Mouse (Mus musculus) pancreas, adult 10 weeks (tissue): ENCODE data around the gene C1qtnf6. TPM values are rescaled to one million over a fixed set of nuclear protein-coding genes. Genes with fewer than 3 reads are reported as not detected.

Experiments used
- polyA plus RNA-seq: library from polyadenylated mRNA; stranded (reverse); fragments of 350-450 nt; fragmentation: Illumina TruSeq; extraction: RNeasy Lipid Tissue Mini Kit (QIAGEN cat#74804); gene quantifications from one replicate; pipeline ENCODE4 v1.2.3, GENCODE M21; 2015; ENCODE audit warnings: low read depth, low replicate concordance; ENCODE audit not compliant: insufficient read depth

C1qtnf6 gene
- polyA plus RNA-seq: 3.3 TPM

DNA sequence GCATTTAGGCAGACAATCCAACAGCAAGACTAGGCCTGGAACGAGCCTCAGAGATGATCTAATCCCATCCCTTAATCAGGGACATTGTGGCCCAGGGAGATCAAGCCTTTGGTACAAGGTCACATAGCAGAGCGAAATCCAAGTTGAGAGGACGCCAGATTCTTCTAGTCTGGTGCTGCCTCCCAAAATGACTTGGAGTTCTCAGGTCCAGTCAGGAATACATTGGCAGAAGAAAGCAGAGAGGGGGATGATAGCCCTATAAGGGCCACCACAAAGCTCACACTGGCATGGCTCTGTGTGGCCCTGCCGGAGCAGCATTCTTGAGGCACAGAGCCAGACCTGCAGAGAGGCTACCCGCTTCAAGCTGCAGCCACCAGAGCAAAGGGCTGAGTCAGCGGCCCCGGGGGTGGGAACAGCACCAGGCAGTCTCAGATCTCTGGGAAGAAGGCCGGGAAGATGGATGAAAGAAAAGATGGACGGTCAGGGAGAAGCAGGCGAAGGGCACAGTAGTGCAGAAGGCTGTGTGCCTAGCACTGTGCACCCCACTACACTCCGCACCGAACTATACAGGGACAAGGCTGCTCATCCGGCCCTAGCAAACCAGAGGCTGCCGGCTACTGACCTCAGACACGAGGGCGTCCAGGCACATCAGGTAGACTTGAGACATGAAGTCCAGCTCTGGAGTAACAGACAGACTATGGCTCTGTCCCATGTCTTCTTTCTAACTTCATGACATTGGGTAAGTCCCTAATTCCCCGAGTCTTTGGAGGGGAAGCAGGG lies at the start of gene C1qtnf6:
C1qtnf6 (minus strand) TSS at position 746 of the 780 bp plus-strand sequence.

DNA sequence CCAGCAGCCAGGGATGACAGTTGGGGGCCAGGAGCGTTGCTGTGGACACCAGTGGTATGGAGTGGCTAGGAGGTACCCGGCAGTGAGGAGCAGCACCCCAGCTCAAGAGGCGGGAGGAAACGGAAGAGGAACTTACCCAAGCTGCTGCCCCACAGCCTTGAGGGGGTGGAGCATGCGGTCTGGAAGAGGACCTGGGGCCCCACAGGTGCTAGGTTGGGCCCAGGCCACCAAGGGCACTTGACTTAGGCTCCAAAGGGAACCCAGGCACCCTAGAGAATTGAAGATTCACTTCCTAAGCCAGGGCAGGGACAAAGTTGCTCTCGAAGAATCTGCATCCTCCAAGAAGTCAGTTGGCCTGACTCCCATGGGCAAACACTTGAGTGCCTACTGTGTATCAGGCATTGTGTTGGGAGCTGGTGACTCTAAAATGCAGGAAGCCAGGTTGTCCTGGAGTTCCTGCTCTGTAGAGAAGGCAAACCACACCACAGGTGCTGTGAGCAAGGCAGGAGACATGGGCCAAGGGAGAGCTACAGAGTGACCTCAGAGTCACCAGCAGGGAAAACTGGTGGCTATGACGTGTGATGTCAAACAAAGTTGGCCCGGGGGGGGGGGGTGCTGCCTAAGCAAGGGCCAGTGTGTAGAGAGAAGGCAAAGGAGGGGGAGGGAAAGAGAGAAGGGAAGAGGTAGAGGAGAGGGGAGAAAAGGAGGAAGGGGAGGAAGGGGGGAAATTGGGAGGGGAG lies 41.6 kb upstream of the C1qtnf6 start, which contains the start of gene Rac2:
Rac2 (minus strand) TSS at position 126 of the 740 bp plus-strand sequence.

DNA sequence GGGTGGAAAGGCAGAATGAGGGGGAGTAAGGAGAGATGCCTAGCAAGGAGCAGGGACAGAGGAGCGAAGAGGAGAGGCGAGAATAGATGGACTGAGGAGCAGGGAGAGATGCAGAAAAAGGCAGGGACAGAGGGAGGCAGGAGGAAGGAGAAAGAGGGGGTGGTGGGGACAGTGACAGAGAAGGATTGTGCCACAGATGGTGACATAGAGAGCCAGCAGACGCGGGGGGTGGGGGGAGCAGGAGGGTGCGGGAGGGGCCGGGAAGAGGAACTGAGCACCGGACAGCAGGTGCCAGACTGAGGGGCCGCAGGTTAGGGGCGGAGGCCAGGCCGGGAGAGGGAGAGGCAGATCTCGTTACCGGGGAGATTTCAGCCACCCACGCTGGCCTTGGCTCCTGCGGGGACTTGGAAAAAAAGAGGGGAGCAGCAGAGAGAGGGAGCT lies 13.4 kb upstream of the C1qtnf6 start, which contains the start of gene Sstr3:
Sstr3 (minus strand) TSS at position 125 of the 441 bp plus-strand sequence.

DNA sequence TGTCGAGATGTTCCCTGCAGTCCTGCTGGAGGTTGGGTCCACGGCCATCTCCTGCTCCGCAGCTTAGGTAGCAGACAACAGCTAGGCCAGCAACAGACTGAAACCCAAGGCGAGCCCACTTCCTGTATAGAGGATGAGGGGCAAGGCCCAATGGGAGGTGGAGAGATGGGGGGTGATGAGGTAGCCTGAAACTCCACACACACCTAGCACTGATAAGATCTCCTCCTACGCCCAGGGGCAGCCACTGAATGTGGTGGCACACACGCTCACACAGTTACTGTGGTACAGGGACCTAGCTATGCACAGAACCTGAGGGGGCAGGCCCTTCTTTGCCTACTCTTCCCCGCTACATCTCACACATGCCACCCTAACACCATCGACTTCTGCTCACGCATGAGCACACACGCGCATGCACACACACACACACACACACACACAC lies 36.2 kb downstream of the C1qtnf6 start, which contains the start of gene Il2rb:
Il2rb (minus strand) TSS at position 304 of the 439 bp plus-strand sequence.

Other genes starting within 250 kb of the C1qtnf6 start
- 1.5 TPM for gene Csf2rb2, start 225.7 kb downstream of the C1qtnf6 start, polyA plus RNA-seq
- gene Csf2rb, start 205.7 kb downstream of the C1qtnf6 start, polyA plus RNA-seq: 5.7 TPM
- not detected for gene Tex33, start 135.5 kb downstream of the C1qtnf6 start, polyA plus RNA-seq
- gene Tst, start 125.5 kb downstream of the C1qtnf6 start, polyA plus RNA-seq: 10.8 TPM
- 10.4 TPM for gene Mpst, start 125.0 kb downstream of the C1qtnf6 start, polyA plus RNA-seq
- 13.0 TPM for gene Kctd17, start 102.9 kb downstream of the C1qtnf6 start, polyA plus RNA-seq
- 0.42 TPM for gene Tmprss6, start 62.8 kb downstream of the C1qtnf6 start, polyA plus RNA-seq
- gene Il2rb, start 36.1 kb downstream of the C1qtnf6 start, polyA plus RNA-seq: not detected
- gene Sstr3, start 13.3 kb upstream of the C1qtnf6 start, polyA plus RNA-seq: 3.4 TPM
- gene Rac2, start 41.4 kb upstream of the C1qtnf6 start, polyA plus RNA-seq: 2.2 TPM
- 4.9 TPM for gene Cyth4, start 65.6 kb upstream of the C1qtnf6 start, polyA plus RNA-seq
- not detected for gene Elfn2, start 187.4 kb upstream of the C1qtnf6 start, polyA plus RNA-seq
- gene Mfng, start 242.1 kb upstream of the C1qtnf6 start, polyA plus RNA-seq: 5.7 TPM